Mouse (Mus musculus) intestine, embryonic 16.5 days (tissue): ENCODE results near the gene Wwc2. TPM values are rescaled to one million over a fixed set of nuclear protein-coding genes. Genes with fewer than 3 reads are reported as not detected.

ENCODE experiments used
- ATAC-seq: fragments of 200-750 bp; cut with Nextera tagmentation; 2 replicates; pipeline ENCODE4 v1.8.0; 2017; ENCODE audit warnings: moderate TSS enrichment, moderate library complexity
- H3K27ac ChIP-seq: fragments of 300-500 bp; sonication (generic); 2 replicates; pipeline ENCODE4 v1.5.1; 2014; ENCODE audit warnings: mild to moderate bottlenecking, low read length
- H3K27me3 ChIP-seq: fragments of 300-500 bp; sonication (generic); replicated peaks from 2 replicates; pipeline ENCODE4 v1.6.1; 2014; ENCODE audit warnings: low read length, control low read depth, mixed read lengths; ENCODE audit not compliant: control insufficient read depth, insufficient read depth
- H3K36me3 ChIP-seq: fragments of 300-500 bp; sonication (generic); 2 replicates; pipeline ENCODE4 v1.6.1; 2014; ENCODE audit warnings: low read length, control low read depth; ENCODE audit not compliant: control insufficient read depth, insufficient read depth
- H3K4me1 ChIP-seq: fragments of 300-500 bp; sonication (generic); 2 replicates; pipeline ENCODE4 v1.6.1; 2014; ENCODE audit warnings: low read length, control low read depth, mixed read lengths; ENCODE audit not compliant: control insufficient read depth, insufficient read depth
- H3K4me2 ChIP-seq: fragments of 300-500 bp; sonication (generic); 2 replicates; pipeline ENCODE4 v1.6.1; 2014; ENCODE audit warnings: low read depth, low read length, control low read depth
- H3K4me3 ChIP-seq: fragments of 300-500 bp; sonication (generic); 2 replicates; pipeline ENCODE4 v1.5.1; 2014; ENCODE audit warnings: mild to moderate bottlenecking, low read length
- H3K9ac ChIP-seq: fragments of 300-500 bp; sonication (generic); 2 replicates; pipeline ENCODE4 v1.6.1; 2014; ENCODE audit warnings: low read depth, low read length
- H3K9me3 ChIP-seq: fragments of 300-500 bp; sonication (generic); 2 replicates; pipeline ENCODE4 v1.6.1; 2016; ENCODE audit warnings: low read length, control low read depth; ENCODE audit not compliant: control insufficient read depth
- WGBS: fragments of 180-500 bp; shearing (Covaris S2); extraction: QIAGEN DNeasy Blood & Tissue Kit; methylation state at CpG from one replicate; pipeline ENCODE4 v1.1.7; 2014; 5-methylcytosine and 5-hydroxymethylcytosine counted together
- polyA plus RNA-seq: library from polyadenylated mRNA; unstranded; fragments of >200 nt; fragmentation: Nextera tagmentation; extraction: Ambion mirVana; gene quantifications from 2 replicates; pipeline ENCODE4 v1.2.1, GENCODE M21; 2015

Wwc2 gene
- polyA plus RNA-seq, 1 experiment from 2014 or later: 5.6 TPM

- H3K4me1 ChIP-seq: 0 out of 2 replicates have a peak, but pooled peaks cover 2% of the 10 kb centered on the region
- H3K9me3 ChIP-seq: no peaks in the 10 kb centered on the region
- H3K36me3 ChIP-seq: peaks cover 3% of the 10 kb centered on the region; the same call in 1 of the 2 replicates
- WGBS: 96% methylated on average over 6 of the region's 6 CpGs
- no peak for ATAC-seq
- H3K27me3 ChIP-seq: no peaks in the 10 kb centered on the region
- H3K27ac ChIP-seq: no peak overlapping the region
- no peak overlapping the region for H3K9ac ChIP-seq
- no peak overlapping the region for H3K4me2 ChIP-seq
- no peak overlapping the region for H3K4me3 ChIP-seq
Measured at GRCm38 (mm10) chr8:47920575-47921144, 70.1 kb downstream of the Wwc2 start.

- ATAC-seq: no peak
- Histone ChIP-seq H3K36me3 (peaks cover 3% of the 10 kb centered on the region; the same call in 1 of the 2 replicates), H3K4me3 (no peak overlapping the region), H3K4me2 (no peak overlapping the region), H3K9ac (no peak overlapping the region), H3K4me1 (no peaks in the 10 kb centered on the region), H3K27me3 (no peaks in the 10 kb centered on the region), H3K9me3 (no peaks in the 10 kb centered on the region), H3K27ac (no peak overlapping the region)
- WGBS: 88% methylated on average over 19 of the region's 19 CpGs
Measured at GRCm38 (mm10) chr8:47917060-47918035, 73.4 kb downstream of the Wwc2 start.

- Histone ChIP-seq H3K27me3 (no peaks in the 10 kb centered on the region), H3K4me2 (no peak overlapping the region), H3K4me3 (no peak overlapping the region), H3K27ac (no peak overlapping the region), H3K9ac (no peak overlapping the region), H3K36me3 (peaks cover 3% of the 10 kb centered on the region; the same call in 1 of the 2 replicates), H3K9me3 (no peaks in the 10 kb centered on the region), H3K4me1 (no peaks in the 10 kb centered on the region)
- ATAC-seq: no peak
- 78% methylated on average over 2 of the region's 2 CpGs for WGBS
Measured at GRCm38 (mm10) chr8:47915521-47915920, 75.2 kb downstream of the Wwc2 start.

GRCm38 (mm10) chr8:47914946-47915345, 75.8 kb downstream of the Wwc2 start:
- H3K9ac ChIP-seq: no peak overlapping the region
- no peak overlapping the region for H3K4me2 ChIP-seq
- H3K4me3 ChIP-seq: no peak overlapping the region
- H3K4me1 ChIP-seq: no peaks in the 10 kb centered on the region
- no peak overlapping the region for H3K27ac ChIP-seq
- ATAC-seq: no peak
- H3K27me3 ChIP-seq: no peaks in the 10 kb centered on the region
- 89% methylated on average over 7 of the region's 7 CpGs for WGBS
- H3K9me3 ChIP-seq: no peaks in the 10 kb centered on the region
- H3K36me3 ChIP-seq: peaks cover 2% of the 10 kb centered on the region; the same call in 1 of the 2 replicates

GRCm38 (mm10) chr8:47914161-47914560, 76.6 kb downstream of the Wwc2 start:
- no peak overlapping the region for H3K4me2 ChIP-seq
- no peak overlapping the region for H3K27ac ChIP-seq
- H3K9me3 ChIP-seq: no peaks in the 10 kb centered on the region
- no peaks in the 10 kb centered on the region for H3K4me1 ChIP-seq
- ATAC-seq: no peak
- H3K27me3 ChIP-seq: no peaks in the 10 kb centered on the region
- WGBS: 89% methylated on average over 8 of the region's 8 CpGs
- H3K36me3 ChIP-seq: no peaks in the 10 kb centered on the region
- H3K4me3 ChIP-seq: no peak overlapping the region
- no peak overlapping the region for H3K9ac ChIP-seq

- Histone ChIP-seq H3K36me3 (no peaks in the 10 kb centered on the region), H3K9ac (no peak overlapping the region), H3K9me3 (no peaks in the 10 kb centered on the region), H3K27ac (no peak overlapping the region), H3K27me3 (no peaks in the 10 kb centered on the region), H3K4me2 (no peak overlapping the region), H3K4me3 (no peak overlapping the region), H3K4me1 (no peaks in the 10 kb centered on the region)
- 91% methylated on average over 9 of the region's 9 CpGs for WGBS
- ATAC-seq: no peak
Measured at GRCm38 (mm10) chr8:47913621-47914020, 77.1 kb downstream of the Wwc2 start.

GRCm38 (mm10) chr8:47909681-47910080, 81.0 kb downstream of the Wwc2 start:
- Histone ChIP-seq H3K4me2 (no peak overlapping the region), H3K9ac (no peak overlapping the region), H3K27me3 (no peaks in the 10 kb centered on the region), H3K4me3 (no peak overlapping the region), H3K9me3 (no peaks in the 10 kb centered on the region), H3K27ac (no peak overlapping the region), H3K36me3 (no peaks in the 10 kb centered on the region), H3K4me1 (no peaks in the 10 kb centered on the region)
- WGBS: 97% methylated on average over 11 of the region's 11 CpGs
- no peak for ATAC-seq

GRCm38 (mm10) chr8:47907056-47907455, 83.7 kb downstream of the Wwc2 start:
- Histone ChIP-seq H3K4me2 (no peak overlapping the region), H3K4me3 (no peak overlapping the region), H3K27ac (no peak overlapping the region), H3K9ac (no peak overlapping the region), H3K27me3 (no peaks in the 10 kb centered on the region), H3K9me3 (no peaks in the 10 kb centered on the region), H3K4me1 (no peaks in the 10 kb centered on the region), H3K36me3 (no peaks in the 10 kb centered on the region)
- 84% methylated on average over 9 of the region's 9 CpGs for WGBS
- ATAC-seq: no peak

GRCm38 (mm10) chr8:47906142-47906541, 84.6 kb downstream of the Wwc2 start:
- no peaks in the 10 kb centered on the region for H3K4me1 ChIP-seq
- H3K4me2 ChIP-seq: no peak overlapping the region
- no peaks in the 10 kb centered on the region for H3K36me3 ChIP-seq
- no peaks in the 10 kb centered on the region for H3K27me3 ChIP-seq
- H3K4me3 ChIP-seq: no peak overlapping the region
- H3K9ac ChIP-seq: no peak overlapping the region
- WGBS: 90% methylated on average over 9 of the region's 9 CpGs
- no peaks in the 10 kb centered on the region for H3K9me3 ChIP-seq
- no peak overlapping the region for H3K27ac ChIP-seq
- no peak for ATAC-seq
